Mouse (Mus musculus) neural tube, embryonic 12.5 days (tissue): Measurements from ENCODE around the gene Unc93b1. TPM values are rescaled to one million over a fixed set of nuclear protein-coding genes. Genes with fewer than 3 reads are reported as not detected.
A peak's percentile ranks its signal among the peaks of the same experiment; 100 is the strongest.

ENCODE experiments used
- ATAC-seq: fragments of 200-750 bp; cut with Nextera tagmentation; 2 replicates; pipeline ENCODE4 v1.8.0; 2017; ENCODE audit warnings: low read depth, mild to moderate bottlenecking, moderate TSS enrichment, moderate library complexity; ENCODE audit not compliant: low FRiP score
- H3K27ac ChIP-seq: fragments of 300-500 bp; sonication (generic); 2 replicates; pipeline ENCODE4 v1.5.1; 2016
- H3K27me3 ChIP-seq: fragments of 300-500 bp; sonication (generic); replicated peaks from 2 replicates; pipeline ENCODE4 v1.6.1; 2016; ENCODE audit warnings: mild to moderate bottlenecking
- H3K36me3 ChIP-seq: fragments of 300-500 bp; sonication (generic); 2 replicates; pipeline ENCODE4 v1.6.1; 2016; ENCODE audit warnings: mild to moderate bottlenecking
- H3K4me1 ChIP-seq: fragments of 300-500 bp; sonication (generic); 2 replicates; pipeline ENCODE4 v1.6.1; 2016
- H3K4me2 ChIP-seq: fragments of 300-500 bp; sonication (generic); replicated peaks from 2 replicates; pipeline ENCODE4 v1.6.1; 2016; ENCODE audit warnings: mild to moderate bottlenecking
- H3K4me3 ChIP-seq: fragments of 300-500 bp; sonication (generic); 2 replicates; pipeline ENCODE4 v1.5.1; 2016
- H3K9ac ChIP-seq: fragments of 300-500 bp; sonication (generic); 2 replicates; pipeline ENCODE4 v1.6.1; 2016; ENCODE audit warnings: mild to moderate bottlenecking
- H3K9me3 ChIP-seq: fragments of 300-500 bp; sonication (generic); 2 replicates; pipeline ENCODE4 v1.6.1; 2016; ENCODE audit warnings: mild to moderate bottlenecking
- WGBS: fragments of 180-500 bp; shearing (Covaris S2); methylation state at CpG from one replicate; pipeline ENCODE4 v1.1.7; 2016; 5-methylcytosine and 5-hydroxymethylcytosine counted together
- polyA plus RNA-seq: library from polyadenylated mRNA; unstranded; fragments of >200 nt; fragmentation: Nextera tagmentation; extraction: Ambion mirVana; gene quantifications from 2 replicates; pipeline ENCODE4 v1.2.1, GENCODE M21; 2016

Unc93b1 gene
- polyA plus RNA-seq, result 8.4 and 11.1 TPM in 2 replicates

DNA sequence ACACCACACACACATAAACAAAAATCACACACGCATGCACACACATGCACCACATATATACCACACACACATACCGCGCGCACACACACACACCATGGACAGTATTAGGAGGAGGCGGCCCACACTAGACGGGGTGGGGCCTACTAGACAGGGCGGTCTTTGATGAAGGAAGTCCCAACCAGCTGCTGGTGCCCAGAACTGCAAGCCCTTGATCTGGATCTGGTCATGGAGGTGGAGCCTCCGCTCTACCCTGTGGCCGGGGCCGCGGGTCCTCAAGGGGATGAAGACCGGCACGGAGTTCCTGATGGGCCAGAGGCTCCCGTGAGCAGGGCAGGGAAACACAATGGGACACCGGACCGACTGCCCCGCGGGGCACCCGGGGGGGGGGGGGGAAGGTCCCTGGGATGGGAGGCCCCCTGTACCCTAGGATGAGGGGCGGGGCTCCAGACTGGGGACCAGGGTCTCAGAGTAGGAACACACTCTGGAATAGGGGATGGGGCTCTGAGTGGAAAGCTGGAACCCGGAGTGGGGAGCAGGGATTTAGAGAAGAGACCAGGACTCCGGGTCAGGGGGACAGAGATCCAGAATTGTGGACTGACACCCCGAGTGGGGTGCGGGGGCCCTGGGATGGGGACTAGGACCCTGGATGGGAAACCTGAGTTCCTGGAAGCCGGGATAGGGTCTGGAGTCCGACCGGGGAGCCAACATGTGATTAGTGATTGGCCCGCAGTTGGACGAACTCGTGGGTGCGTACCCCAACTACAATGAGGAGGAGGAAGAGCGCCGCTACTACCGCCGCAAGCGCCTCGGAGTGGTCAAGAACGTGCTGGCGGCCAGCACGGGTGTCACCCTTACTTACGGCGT lies at the start of gene Unc93b1:
Unc93b1 (plus strand) TSS at position 155 of the 864 bp plus-strand sequence.
- peak within 1 kb of the TSS; percentile 76 for H3K4me2 ChIP-seq
- H3K27ac ChIP-seq, result no peak within 1 kb of the TSS
- peaks cover 18% of the 10 kb centered on the region for H3K4me1 ChIP-seq
- peak within 1 kb of the TSS; percentile 49 for H3K9ac ChIP-seq
- no peaks in the 10 kb centered on the region for H3K36me3 ChIP-seq
- no peaks in the 10 kb centered on the region for H3K9me3 ChIP-seq
- peak within 1 kb of the TSS; percentile 35 for H3K4me3 ChIP-seq
- WGBS, result 8% methylated on average over 42 of the region's 42 CpGs
- H3K27me3 ChIP-seq, result peaks cover 13% of the 10 kb centered on the region; the same call in 1 of the 2 replicates
- ATAC-seq, result peak; percentile 60; the same call in 1 of the 2 replicates

DNA sequence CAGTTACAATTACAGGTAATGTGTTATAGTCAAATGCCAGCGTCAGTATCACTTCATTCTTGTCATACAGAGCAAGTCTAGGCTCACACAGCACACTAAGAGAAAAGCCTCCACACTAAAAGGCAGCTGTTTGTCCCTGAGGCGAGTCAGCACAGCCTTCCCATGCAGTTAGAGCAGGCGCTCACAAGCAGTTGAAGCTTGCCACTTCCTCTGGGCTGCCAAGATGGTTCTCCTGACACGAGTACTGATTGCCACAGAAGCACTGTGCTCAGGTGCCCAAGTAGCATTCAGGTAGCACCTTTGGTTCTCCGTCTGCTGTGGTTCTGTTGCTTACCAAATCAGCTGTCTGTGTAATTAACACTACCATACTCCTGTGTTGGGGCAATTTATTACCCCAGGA lies 45.9 kb upstream of the Unc93b1 start:
- Histone ChIP-seq H3K27me3 (no peaks in the 10 kb centered on the region), H3K4me1 (no peaks in the 10 kb centered on the region), H3K9ac (no peak overlapping the region), H3K4me2 (no peak overlapping the region), H3K9me3 (no peaks in the 10 kb centered on the region), H3K4me3 (no peak overlapping the region), H3K27ac (no peak overlapping the region), H3K36me3 (peaks cover 79% of the 10 kb centered on the region)
- 92% methylated on average over 5 of the region's 5 CpGs for WGBS
- no peak for ATAC-seq

- no peak for ATAC-seq
- H3K4me3 ChIP-seq, result no peak overlapping the region
- peaks cover 8% of the 10 kb centered on the region for H3K4me1 ChIP-seq
- H3K9me3 ChIP-seq, result no peaks in the 10 kb centered on the region
- peaks cover 75% of the 10 kb centered on the region for H3K36me3 ChIP-seq
- H3K9ac ChIP-seq, result no peak overlapping the region
- H3K27ac ChIP-seq, result no peak overlapping the region
- H3K27me3 ChIP-seq, result no peaks in the 10 kb centered on the region
- no peak overlapping the region for H3K4me2 ChIP-seq
- WGBS, result 91% methylated on average over 8 of the region's 8 CpGs
Measured at GRCm38 (mm10) chr19:3890181-3890580, 44.8 kb upstream of the Unc93b1 start.

DNA sequence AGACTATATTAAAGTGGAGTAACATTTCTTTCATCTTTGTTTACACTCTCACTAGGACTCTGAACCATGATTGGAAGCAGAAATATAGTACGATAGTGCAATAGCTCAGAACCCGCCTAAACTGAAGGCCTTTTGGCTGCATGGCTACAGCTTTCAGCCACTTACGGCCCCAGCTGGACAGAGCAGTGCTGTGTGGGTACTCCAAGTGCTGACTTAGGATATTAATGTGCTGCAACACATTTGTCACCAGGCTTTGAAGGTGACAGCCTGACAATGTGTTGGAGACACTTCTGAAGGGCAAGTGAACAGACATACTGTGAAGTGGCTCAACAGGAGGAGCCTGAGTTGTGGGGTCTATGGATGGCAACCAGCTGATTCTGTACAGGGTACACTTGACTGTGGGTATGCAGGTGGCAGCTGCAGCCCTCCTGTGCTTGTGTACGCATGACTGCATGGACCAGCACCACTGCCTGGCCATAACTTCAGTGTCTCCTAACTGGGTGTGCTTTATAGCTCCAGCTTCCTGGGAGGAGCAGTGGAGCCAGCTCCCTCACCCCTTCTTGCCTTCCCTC lies 41.4 kb upstream of the Unc93b1 start:
- Histone ChIP-seq H3K4me2 (no peak overlapping the region), H3K27ac (no peak overlapping the region), H3K9me3 (no peaks in the 10 kb centered on the region), H3K4me3 (no peak overlapping the region), H3K4me1 (peaks cover 20% of the 10 kb centered on the region), H3K36me3 (peaks cover 75% of the 10 kb centered on the region), H3K27me3 (no peaks in the 10 kb centered on the region), H3K9ac (no peak overlapping the region)
- 92% methylated on average over 4 of the region's 4 CpGs for WGBS
- ATAC-seq, result no peak

- Histone ChIP-seq H3K27ac (no peak overlapping the region), H3K36me3 (peaks cover 69% of the 10 kb centered on the region)
- no peak for ATAC-seq
Measured at GRCm38 (mm10) chr19:3894294-3894693, 40.7 kb upstream of the Unc93b1 start.

DNA sequence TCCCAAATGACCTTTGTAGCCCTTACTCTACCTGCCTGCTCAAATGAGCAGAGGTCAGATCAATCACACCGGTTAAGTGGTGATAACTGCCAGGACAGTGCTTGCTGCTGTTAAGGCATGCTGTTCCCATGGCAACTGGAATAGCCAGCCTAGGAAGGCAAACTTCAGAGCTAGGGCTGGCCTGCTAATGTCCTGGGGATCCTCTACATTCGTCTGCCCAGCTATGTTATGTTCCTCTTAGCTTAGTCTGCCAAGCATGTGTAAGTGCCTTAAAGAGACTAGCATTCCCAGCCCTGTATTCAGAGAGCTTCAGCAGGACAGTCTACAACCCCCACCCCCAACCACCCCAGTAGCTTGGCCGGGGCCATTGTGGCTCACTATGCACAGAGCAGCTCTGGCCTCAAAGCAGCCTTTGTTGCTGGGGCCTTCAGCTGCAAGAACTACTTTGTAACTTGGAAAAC lies 39.8 kb upstream of the Unc93b1 start:
- peaks cover 60% of the 10 kb centered on the region for H3K36me3 ChIP-seq
- H3K4me1 ChIP-seq, result peaks cover 20% of the 10 kb centered on the region
- 17% methylated on average over 3 of the region's 3 CpGs for WGBS
- no peak overlapping the region for H3K4me3 ChIP-seq
- 0 out of 2 replicates have a peak overlapping the region, but pooled peaks have one; percentile 12 for H3K4me2 ChIP-seq
- peak; percentile 85 for ATAC-seq
- no peak overlapping the region for H3K9ac ChIP-seq
- H3K9me3 ChIP-seq, result no peaks in the 10 kb centered on the region
- no peak overlapping the region for H3K27ac ChIP-seq
- H3K27me3 ChIP-seq, result no peaks in the 10 kb centered on the region

More at GRCm38 (mm10) chr19:3894294-3894693, 40.7 kb upstream of the Unc93b1 start:
- Histone ChIP-seq H3K9ac (no peak overlapping the region), H3K9me3 (no peaks in the 10 kb centered on the region), H3K4me2 (no peak overlapping the region), H3K4me1 (peaks cover 20% of the 10 kb centered on the region), H3K4me3 (no peak overlapping the region), H3K27me3 (no peaks in the 10 kb centered on the region)
- 88% methylated on average over 2 of the region's 2 CpGs for WGBS

GRCm38 (mm10) chr19:3896208-3896607 lies 38.8 kb upstream of the Unc93b1 start:
- Histone ChIP-seq H3K4me1 (peaks cover 20% of the 10 kb centered on the region), H3K4me3 (no peak overlapping the region), H3K9me3 (no peaks in the 10 kb centered on the region), H3K27ac (no peak overlapping the region), H3K36me3 (peaks cover 50% of the 10 kb centered on the region), H3K4me2 (no peak overlapping the region), H3K27me3 (no peaks in the 10 kb centered on the region), H3K9ac (no peak overlapping the region)
- WGBS, result 92% methylated on average over 10 of the region's 10 CpGs
- ATAC-seq, result no peak

DNA sequence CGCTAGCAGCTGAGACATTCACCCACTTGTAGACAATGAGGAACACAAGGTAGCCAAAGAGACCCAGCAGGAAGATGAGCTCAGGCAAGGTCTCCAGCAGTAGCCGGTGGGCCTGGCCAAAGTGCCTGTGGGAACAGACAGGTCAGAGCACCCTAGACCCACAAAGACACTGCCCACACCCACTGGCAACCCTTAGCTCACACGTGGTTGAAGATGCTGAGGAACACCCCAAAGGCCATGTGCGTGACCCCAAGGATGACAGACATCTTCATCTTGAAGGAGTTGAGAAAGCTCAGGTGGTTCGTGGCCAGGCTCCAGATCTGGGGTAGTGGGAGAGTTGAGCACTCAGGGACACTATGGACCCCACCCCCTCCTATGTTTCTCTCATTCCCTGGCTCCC lies 37.4 kb upstream of the Unc93b1 start:
- no peak overlapping the region for H3K9ac ChIP-seq
- 93% methylated on average over 5 of the region's 5 CpGs for WGBS
- no peak overlapping the region for H3K4me2 ChIP-seq
- H3K4me3 ChIP-seq, result no peak overlapping the region
- H3K27ac ChIP-seq, result no peak overlapping the region
- H3K9me3 ChIP-seq, result no peaks in the 10 kb centered on the region
- ATAC-seq, result no peak
- peaks cover 42% of the 10 kb centered on the region for H3K36me3 ChIP-seq
- H3K27me3 ChIP-seq, result no peaks in the 10 kb centered on the region
- H3K4me1 ChIP-seq, result peaks cover 20% of the 10 kb centered on the region

- 79% methylated on average over 7 of the region's 7 CpGs for whole genome bisulfite sequencing
- Histone ChIP-seq H3K27ac (no peak overlapping the region), H3K4me3 (no peak overlapping the region), H3K36me3 (peaks cover 32% of the 10 kb centered on the region), H3K27me3 (no peaks in the 10 kb centered on the region), H3K4me2 (no peak overlapping the region), H3K4me1 (peaks cover 20% of the 10 kb centered on the region), H3K9me3 (no peaks in the 10 kb centered on the region), H3K9ac (no peak overlapping the region)
- no peak for ATAC-seq
Measured at GRCm38 (mm10) chr19:3898952-3899351, 36.0 kb upstream of the Unc93b1 start.

- no peak overlapping the region for H3K9ac ChIP-seq
- no peak overlapping the region for H3K4me2 ChIP-seq
- WGBS, result 97% methylated on average over 4 of the region's 4 CpGs
- peaks cover 17% of the 10 kb centered on the region for H3K4me1 ChIP-seq
- H3K27me3 ChIP-seq, result no peaks in the 10 kb centered on the region
- H3K27ac ChIP-seq, result no peak overlapping the region
- no peak for ATAC-seq
- H3K9me3 ChIP-seq, result no peaks in the 10 kb centered on the region
- peaks cover 26% of the 10 kb centered on the region for H3K36me3 ChIP-seq
- H3K4me3 ChIP-seq, result no peak overlapping the region
Measured at GRCm38 (mm10) chr19:3899618-3900017, 35.4 kb upstream of the Unc93b1 start.

GRCm38 (mm10) chr19:3902966-3903365 lies 32.0 kb upstream of the Unc93b1 start:
- Histone ChIP-seq H3K27ac (no peak overlapping the region), H3K4me2 (no peak overlapping the region), H3K4me1 (peaks cover 13% of the 10 kb centered on the region), H3K36me3 (peaks cover 12% of the 10 kb centered on the region), H3K27me3 (no peaks in the 10 kb centered on the region), H3K9me3 (no peaks in the 10 kb centered on the region), H3K9ac (no peak overlapping the region), H3K4me3 (no peak overlapping the region)
- ATAC-seq, result no peak
- 78% methylated on average over 12 of the region's 12 CpGs for WGBS

GRCm38 (mm10) chr19:3903648-3904362 lies 31.2 kb upstream of the Unc93b1 start:
- H3K27me3 ChIP-seq, result no peaks in the 10 kb centered on the region
- H3K4me3 ChIP-seq, result no peak overlapping the region
- WGBS, result 67% methylated on average over 25 of the region's 25 CpGs
- peaks cover 13% of the 10 kb centered on the region for H3K4me1 ChIP-seq
- H3K4me2 ChIP-seq, result no peak overlapping the region
- H3K9ac ChIP-seq, result 0 out of 2 replicates have a peak overlapping the region, but pooled peaks have one; percentile 13
- H3K9me3 ChIP-seq, result no peaks in the 10 kb centered on the region
- no peak for ATAC-seq
- H3K27ac ChIP-seq, result no peak overlapping the region
- H3K36me3 ChIP-seq, result peaks cover 20% of the 10 kb centered on the region
